Mouse (Mus musculus): ENCODE results near the gene Kcnmb3. TPM values are rescaled to one million over a fixed set of nuclear protein-coding genes. Genes with fewer than 3 reads are reported as not detected.
"Not testable (repeated sequence)": the region's sequence is repeated elsewhere in the genome, so short reads cannot be mapped to it uniquely, and the experiment has no call there.

The Kcnmb3 gene
- polyA plus RNA-seq, 1 experiment from 2014 or later = not detected

DNA sequence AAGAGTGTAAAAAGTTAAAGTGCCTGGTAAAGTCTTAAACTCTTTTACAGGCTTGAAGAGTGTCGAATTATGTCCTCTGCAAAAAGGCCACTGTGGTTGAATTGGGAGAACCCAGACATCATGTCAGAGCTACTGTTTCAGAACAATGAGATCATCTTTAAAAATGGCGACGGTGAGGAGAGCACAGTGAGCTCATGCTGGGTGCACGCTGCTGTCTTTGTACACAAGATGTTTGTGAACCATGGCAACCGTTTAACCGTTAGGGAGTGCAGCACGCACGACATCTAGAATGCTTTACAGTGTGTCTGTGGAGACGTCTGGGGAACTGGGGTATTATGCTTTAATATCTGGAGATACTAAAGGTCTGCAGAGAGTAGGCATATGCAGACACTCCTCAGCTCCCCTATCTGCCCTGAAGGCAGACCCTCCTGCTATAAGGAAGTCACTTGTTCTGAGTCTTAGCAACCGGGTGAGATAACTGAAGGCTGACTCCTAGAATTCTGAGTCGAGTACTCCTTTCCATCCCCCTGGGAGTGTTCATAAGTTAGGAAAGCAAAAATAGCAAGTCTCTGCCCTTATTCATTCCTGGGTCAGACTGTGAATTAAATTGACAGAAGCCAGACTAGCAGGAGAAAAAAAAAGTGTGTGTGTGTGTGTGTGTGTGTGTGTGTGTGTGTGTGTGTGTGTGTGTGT lies 37.6 kb downstream of the Kcnmb3 start:
- ATAC-seq = no peak
- Histone ChIP-seq H3K9ac (no peak overlapping the region), H3K36me3 (peaks cover 82% of the 10 kb centered on the region), H3K27ac (no peak overlapping the region), H3K4me1 (no peaks in the 10 kb centered on the region), H3K4me3 (no peak overlapping the region), H3K27me3 (replicated peaks) (no peaks in the 10 kb centered on the region), H3K9me3 (replicated peaks) (no peaks in the 10 kb centered on the region), H3K4me2 (no peak overlapping the region)
- WGBS (ENCODE audit: insufficient replicate concordance) = 76% methylated on average over 11 of the region's 11 CpGs

DNA sequence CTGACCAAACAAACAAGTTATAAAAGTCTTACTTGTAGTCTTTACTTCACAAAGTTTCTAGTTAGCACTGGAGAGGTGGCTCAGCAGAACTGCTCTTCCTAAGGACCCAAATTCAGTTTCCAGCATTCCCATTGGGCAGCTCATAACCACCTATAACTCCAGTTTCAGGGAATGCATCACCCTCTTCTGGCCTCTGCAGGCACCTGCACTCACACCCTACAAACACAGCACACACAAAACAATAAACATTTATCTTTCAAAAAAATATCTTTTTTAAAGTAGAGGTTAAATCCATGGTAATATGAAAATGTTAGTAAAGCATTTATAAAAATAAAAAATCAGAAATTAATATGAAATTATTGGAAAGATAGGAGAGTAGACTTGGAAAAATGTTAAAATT lies 50.3 kb downstream of the Kcnmb3 start:
- Histone ChIP-seq H3K9me3 (replicated peaks) (no peaks in the 10 kb centered on the region), H3K9ac (no peak overlapping the region), H3K27ac (no peak overlapping the region), H3K4me1 (no peaks in the 10 kb centered on the region), H3K4me2 (no peak overlapping the region), H3K4me3 (no peak overlapping the region), H3K27me3 (replicated peaks) (no peaks in the 10 kb centered on the region), H3K36me3 (peaks cover 85% of the 10 kb centered on the region)
- ATAC-seq = no peak

DNA sequence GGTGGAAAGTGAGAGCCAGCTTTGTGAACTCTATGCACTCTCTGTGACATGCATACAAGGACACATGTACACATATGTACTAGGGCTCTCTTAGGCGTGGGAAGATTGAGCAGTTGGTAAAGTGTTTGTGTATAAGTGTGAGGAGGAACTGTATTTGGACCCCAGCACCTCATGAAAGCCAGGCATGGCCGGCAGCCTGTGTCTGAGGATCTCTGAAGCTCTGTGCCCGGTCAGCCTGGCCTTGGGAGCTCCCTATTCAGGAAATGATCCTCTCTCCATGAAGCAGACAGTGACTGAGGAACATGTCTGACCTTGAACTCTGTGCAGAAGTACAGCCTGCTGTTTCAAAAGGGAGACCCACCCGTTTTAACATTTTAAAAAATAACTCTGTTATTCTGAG lies 53.3 kb downstream of the Kcnmb3 start:
- H3K27ac ChIP-seq = no peak overlapping the region
- H3K4me3 ChIP-seq = no peak overlapping the region
- no peaks in the 10 kb centered on the region for H3K27me3 ChIP-seq (replicated peaks)
- H3K9me3 ChIP-seq (replicated peaks) = no peaks in the 10 kb centered on the region
- ATAC-seq = no peak
- peaks cover 65% of the 10 kb centered on the region for H3K36me3 ChIP-seq
- no peak overlapping the region for H3K9ac ChIP-seq
- H3K4me2 ChIP-seq = no peak overlapping the region
- H3K4me1 ChIP-seq = peaks cover 4% of the 10 kb centered on the region; the same call in 1 of the 2 replicates
- 70% methylated on average over 4 of the region's 4 CpGs for WGBS (ENCODE audit: insufficient replicate concordance)

DNA sequence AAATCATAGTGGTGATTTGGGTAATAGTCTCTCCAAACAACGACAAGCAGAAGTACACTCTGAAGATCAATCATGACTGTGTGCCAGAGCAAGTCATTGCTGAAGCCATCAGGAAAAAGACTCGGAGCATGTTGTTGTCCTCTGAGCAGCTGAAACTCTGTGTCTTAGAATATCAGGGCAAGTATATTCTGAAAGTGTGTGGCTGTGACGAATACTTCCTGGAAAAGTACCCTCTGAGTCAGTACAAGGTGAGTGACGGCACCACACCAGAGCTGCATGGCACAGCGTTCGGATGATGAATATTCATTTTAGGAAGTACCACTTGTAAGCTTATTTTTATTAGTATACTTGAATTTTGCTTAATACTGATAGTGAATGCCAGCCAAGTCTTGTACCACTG lies 54.2 kb downstream of the Kcnmb3 start:
- Histone ChIP-seq H3K9ac (no peak overlapping the region), H3K4me3 (no peak overlapping the region), H3K4me2 (no peak overlapping the region), H3K9me3 (replicated peaks) (no peaks in the 10 kb centered on the region), H3K36me3 (peaks cover 58% of the 10 kb centered on the region), H3K27me3 (replicated peaks) (no peaks in the 10 kb centered on the region), H3K4me1 (peaks cover 13% of the 10 kb centered on the region), H3K27ac (no peak overlapping the region)
- ATAC-seq = no peak
- 92% methylated on average over 6 of the region's 6 CpGs for WGBS (ENCODE audit: insufficient replicate concordance)

DNA sequence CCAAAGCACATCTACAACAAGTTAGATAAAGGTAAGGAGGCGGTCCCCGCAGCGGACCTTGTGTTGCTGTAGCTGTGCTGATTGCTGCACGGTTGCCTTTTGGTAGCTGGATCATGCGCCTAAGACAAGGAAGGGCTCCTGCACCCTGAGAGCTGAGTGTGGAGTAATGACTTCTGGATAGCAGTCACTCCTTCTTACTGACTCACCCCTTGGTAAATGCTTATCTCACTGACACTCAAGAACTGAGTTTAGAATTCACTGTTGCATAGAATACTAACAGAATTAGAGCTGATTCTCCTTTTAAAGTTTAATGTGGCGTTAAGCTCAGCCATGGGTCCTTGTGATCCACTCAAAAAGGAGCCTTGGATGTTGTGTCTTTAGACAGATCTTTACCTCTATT lies 54.7 kb downstream of the Kcnmb3 start:
- Histone ChIP-seq H3K4me3 (no peak overlapping the region), H3K4me2 (no peak overlapping the region), H3K27me3 (replicated peaks) (no peaks in the 10 kb centered on the region), H3K9ac (no peak overlapping the region), H3K9me3 (replicated peaks) (no peaks in the 10 kb centered on the region), H3K27ac (no peak overlapping the region), H3K4me1 (peaks cover 13% of the 10 kb centered on the region), H3K36me3 (peaks cover 53% of the 10 kb centered on the region)
- WGBS (ENCODE audit: insufficient replicate concordance) = 70% methylated on average over 6 of the region's 6 CpGs
- ATAC-seq = no peak

DNA sequence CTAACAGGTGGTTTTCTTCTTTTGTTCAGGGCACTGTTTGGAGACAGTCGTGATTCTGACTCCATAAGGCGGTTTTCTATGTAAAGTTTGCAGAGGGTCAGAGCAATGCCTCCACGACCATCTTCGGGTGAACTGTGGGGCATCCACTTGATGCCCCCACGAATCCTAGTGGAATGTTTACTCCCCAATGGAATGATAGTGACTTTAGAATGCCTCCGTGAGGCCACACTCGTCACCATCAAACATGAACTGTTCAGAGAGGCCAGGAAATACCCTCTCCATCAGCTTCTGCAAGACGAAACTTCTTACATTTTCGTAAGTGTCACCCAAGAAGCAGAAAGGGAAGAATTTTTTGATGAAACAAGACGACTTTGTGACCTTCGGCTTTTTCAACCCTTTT lies 55.9 kb downstream of the Kcnmb3 start:
- Histone ChIP-seq H3K9ac (no peak overlapping the region), H3K4me3 (no peak overlapping the region), H3K36me3 (peaks cover 41% of the 10 kb centered on the region), H3K9me3 (replicated peaks) (no peaks in the 10 kb centered on the region), H3K4me1 (peaks cover 13% of the 10 kb centered on the region), H3K27ac (no peak overlapping the region), H3K4me2 (no peak overlapping the region), H3K27me3 (replicated peaks) (no peaks in the 10 kb centered on the region)
- ATAC-seq = no peak
- WGBS (ENCODE audit: insufficient replicate concordance) = 78% methylated on average over 11 of the region's 11 CpGs

DNA sequence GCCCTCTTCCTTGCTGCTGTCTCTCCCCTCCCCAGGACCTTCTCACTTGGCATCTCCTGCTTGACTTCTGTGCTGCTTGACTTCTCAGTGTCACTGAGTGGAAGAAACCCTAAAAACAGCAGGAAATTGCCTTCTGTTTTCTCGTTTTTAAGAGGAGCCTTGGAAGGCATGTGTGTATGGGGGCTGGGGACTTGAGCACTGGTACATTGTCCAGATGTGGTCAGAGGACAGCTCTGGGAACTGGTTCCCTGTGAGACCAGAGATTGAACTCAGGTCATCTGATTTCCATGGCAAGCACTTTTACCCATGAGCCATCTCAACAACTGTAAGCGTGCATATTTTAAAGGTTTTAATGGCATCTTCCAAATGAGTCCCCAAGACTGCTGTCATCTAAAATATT lies 58.0 kb downstream of the Kcnmb3 start:
- Histone ChIP-seq H3K27me3 (replicated peaks) (no peaks in the 10 kb centered on the region), H3K9ac (no peak overlapping the region), H3K4me1 (peaks cover 13% of the 10 kb centered on the region), H3K9me3 (replicated peaks) (no peaks in the 10 kb centered on the region), H3K27ac (no peak overlapping the region), H3K36me3 (peaks cover 21% of the 10 kb centered on the region), H3K4me3 (no peak overlapping the region), H3K4me2 (no peak overlapping the region)
- WGBS (ENCODE audit: insufficient replicate concordance) = 68% methylated on average over 2 of the region's 2 CpGs
- ATAC-seq = no peak

DNA sequence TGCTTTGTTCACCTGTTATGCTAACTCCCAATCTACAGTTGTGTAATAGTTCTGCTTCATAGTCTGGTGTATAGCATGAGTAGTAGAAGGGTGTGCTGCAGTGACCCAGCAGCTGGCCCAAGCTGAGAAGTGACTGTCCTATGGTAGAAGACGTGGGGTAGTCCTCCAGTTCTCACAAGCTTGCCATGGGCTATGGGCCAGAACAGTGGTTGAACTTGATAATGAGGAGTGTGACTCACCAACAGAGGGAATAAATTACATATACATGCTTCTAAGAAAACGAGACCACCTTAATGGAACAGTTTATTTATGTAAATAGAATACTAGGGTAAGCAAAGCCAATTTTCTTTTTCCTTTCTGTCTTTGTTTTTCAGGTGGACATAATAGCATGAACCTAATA lies 61.6 kb downstream of the Kcnmb3 start:
- Histone ChIP-seq H3K36me3 (0 out of 2 replicates have a peak, but pooled peaks cover 10% of the 10 kb centered on the region), H3K4me3 (no peak overlapping the region), H3K4me1 (peaks cover 13% of the 10 kb centered on the region), H3K27ac (no peak overlapping the region), H3K9ac (no peak overlapping the region), H3K4me2 (no peak overlapping the region), H3K9me3 (replicated peaks) (no peaks in the 10 kb centered on the region), H3K27me3 (replicated peaks) (no peaks in the 10 kb centered on the region)
- 68% methylated on average over 2 of the region's 2 CpGs for WGBS (ENCODE audit: insufficient replicate concordance)
- no peak for ATAC-seq

DNA sequence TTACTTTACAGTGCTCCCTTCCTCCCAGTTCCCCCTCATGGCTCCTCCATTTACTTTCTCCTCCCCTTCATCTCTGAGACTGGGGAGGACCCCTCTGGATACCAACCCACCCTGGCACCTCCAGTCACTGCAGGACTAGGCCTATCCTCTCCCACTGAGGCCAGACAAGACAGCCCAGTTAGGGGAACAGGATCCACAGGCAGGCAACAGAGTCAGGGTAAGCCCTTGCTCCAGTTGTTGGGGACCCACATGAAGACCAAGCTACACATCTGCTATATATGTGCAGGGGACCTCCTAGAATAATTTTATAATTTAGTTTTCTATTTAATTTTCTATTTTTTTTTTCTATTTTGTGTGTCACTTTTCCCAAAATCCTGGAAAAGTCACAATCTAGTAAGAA lies 62.7 kb downstream of the Kcnmb3 start:
- not testable (repeated sequence) for H3K9ac ChIP-seq; H3K9me3 ChIP-seq (replicated peaks); H3K27ac ChIP-seq; H3K4me3 ChIP-seq; ATAC-seq; H3K4me2 ChIP-seq; H3K27me3 ChIP-seq (replicated peaks)
- H3K36me3 ChIP-seq = 0 out of 2 replicates have a peak, but pooled peaks cover 10% of the 10 kb centered on the region
- H3K4me1 ChIP-seq = peaks cover 13% of the 10 kb centered on the region

DNA sequence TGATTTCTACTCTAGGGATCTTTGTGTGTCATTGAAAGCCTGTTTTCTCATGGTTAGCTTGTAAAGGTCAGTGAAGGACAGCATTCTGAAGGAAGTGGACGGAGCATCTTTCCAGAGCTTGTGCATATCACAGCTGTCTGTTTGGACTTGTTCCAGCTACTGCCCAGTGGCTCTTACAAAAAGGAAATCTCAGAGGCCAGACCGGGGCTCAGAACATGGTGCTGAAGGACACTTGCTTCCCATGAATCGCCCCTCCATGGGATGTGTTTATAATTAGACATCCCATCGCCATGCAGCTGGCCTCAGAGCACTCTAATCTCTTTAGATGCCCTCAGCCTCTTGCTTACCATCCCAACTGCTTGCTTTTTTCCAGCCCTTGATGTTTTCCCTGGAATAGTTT lies 63.1 kb downstream of the Kcnmb3 start:
- Histone ChIP-seq H3K36me3 (0 out of 2 replicates have a peak, but pooled peaks cover 10% of the 10 kb centered on the region), H3K4me1 (peaks cover 11% of the 10 kb centered on the region), H3K27ac (no peak overlapping the region), H3K9ac (no peak overlapping the region), H3K4me2 (no peak overlapping the region), H3K4me3 (no peak overlapping the region), H3K27me3 (replicated peaks) (no peaks in the 10 kb centered on the region), H3K9me3 (replicated peaks) (no peaks in the 10 kb centered on the region)
- ATAC-seq = no peak
- 71% methylated on average over 4 of the region's 4 CpGs for WGBS (ENCODE audit: insufficient replicate concordance)

DNA sequence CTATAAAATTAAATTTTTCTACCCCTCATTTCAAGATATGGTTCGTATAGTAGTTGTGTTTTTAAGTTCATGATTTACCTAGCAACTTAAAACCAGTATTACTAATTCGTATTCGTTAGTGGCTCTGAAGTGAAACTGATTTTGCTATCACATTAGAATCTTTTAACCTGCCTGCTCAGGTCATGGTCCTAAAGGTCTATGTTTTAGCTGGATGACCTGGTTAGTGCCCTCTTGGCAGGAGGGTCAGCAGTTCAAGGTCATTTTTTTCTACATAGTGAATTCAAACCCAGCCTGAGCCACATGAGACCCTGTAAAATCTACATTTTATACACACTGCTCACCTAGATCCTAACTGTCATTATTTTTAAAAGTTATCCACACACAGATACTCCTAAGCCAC lies 63.7 kb downstream of the Kcnmb3 start:
- no peak for ATAC-seq
- no peaks in the 10 kb centered on the region for H3K27me3 ChIP-seq (replicated peaks)
- no peak overlapping the region for H3K27ac ChIP-seq
- H3K4me3 ChIP-seq = no peak overlapping the region
- 0 out of 2 replicates have a peak, but pooled peaks cover 10% of the 10 kb centered on the region for H3K36me3 ChIP-seq
- H3K9ac ChIP-seq = no peak overlapping the region
- H3K4me1 ChIP-seq = peaks cover 5% of the 10 kb centered on the region; the same call in 1 of the 2 replicates
- H3K9me3 ChIP-seq (replicated peaks) = no peaks in the 10 kb centered on the region
- no peak overlapping the region for H3K4me2 ChIP-seq
- 72% methylated on average over 3 of the region's 3 CpGs for WGBS (ENCODE audit: insufficient replicate concordance)

DNA sequence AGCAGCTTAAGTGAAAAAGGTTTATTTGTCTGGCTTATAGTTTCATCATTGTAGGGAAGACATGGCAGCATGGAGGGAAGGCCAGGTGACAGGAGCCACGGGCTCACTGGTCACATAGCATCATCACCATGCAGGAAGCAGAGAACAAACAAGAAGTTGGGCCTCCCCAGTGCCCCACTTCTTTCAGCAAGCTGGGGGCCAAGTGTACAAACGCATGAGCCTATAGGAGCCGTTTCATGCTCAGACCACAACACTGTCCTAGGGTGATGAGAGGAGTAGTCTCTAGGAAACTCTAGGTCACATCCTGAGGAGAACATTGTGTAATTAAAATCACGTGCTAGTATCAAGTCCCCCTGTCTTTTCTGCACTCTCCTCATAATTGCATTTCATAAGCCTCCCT lies 64.3 kb downstream of the Kcnmb3 start:
- Histone ChIP-seq H3K27me3 (replicated peaks) (no peaks in the 10 kb centered on the region), H3K9me3 (replicated peaks) (no peaks in the 10 kb centered on the region), H3K4me1 (0 out of 2 replicates have a peak, but pooled peaks cover 3% of the 10 kb centered on the region), H3K4me3 (no peak overlapping the region), H3K4me2 (no peak overlapping the region), H3K27ac (no peak overlapping the region), H3K36me3 (0 out of 2 replicates have a peak, but pooled peaks cover 10% of the 10 kb centered on the region), H3K9ac (no peak overlapping the region)
- no peak for ATAC-seq
- 71% methylated on average over 4 of the region's 4 CpGs for whole genome bisulfite sequencing (ENCODE audit: insufficient replicate concordance)

Measured in liver, embryonic 12.5 days (tissue).